Mouse (Mus musculus): ENCODE results near the gene Pawr. TPM values are rescaled to one million over a fixed set of nuclear protein-coding genes. Genes with fewer than 3 reads are reported as not detected.

Gene Pawr
- polyA plus RNA-seq, 1 experiment from 2014 or later = 25.3 TPM

DNA sequence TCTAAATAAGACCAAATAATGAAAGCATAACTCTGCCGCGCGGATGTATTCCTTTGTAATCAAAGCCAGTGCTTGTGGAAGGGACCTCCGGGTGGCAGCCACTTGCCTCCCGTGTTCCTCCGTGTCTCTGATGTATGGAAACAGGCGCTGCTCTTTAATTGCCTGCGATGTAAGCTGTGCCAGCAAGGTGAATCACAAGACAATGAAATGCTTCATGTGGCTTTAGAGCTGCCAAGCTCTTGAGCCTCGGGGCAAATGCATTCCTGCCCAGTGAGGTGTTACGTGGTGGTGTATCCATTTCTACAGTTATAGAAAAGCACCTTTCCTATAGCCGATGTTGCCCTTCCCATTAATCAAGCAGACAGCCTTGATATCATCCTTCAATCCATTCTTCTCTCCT is 24.1 kb upstream of the Pawr start:
- Histone ChIP-seq H3K4me2 (replicated peaks; ENCODE audit: low read depth, low read length) (no peak overlapping the region; the same call in 1 of the 2 replicates), H3K4me3 (ENCODE audit: low read length) (no peak overlapping the region), H3K4me1 (ENCODE audit: control insufficient read depth, insufficient read depth, low read length) (no peaks in the 10 kb centered on the region), H3K36me3 (ENCODE audit: control insufficient read depth, insufficient read depth, low read length) (no peaks in the 10 kb centered on the region), H3K27me3 (ENCODE audit: control insufficient read depth, insufficient read depth, low read length) (no peaks in the 10 kb centered on the region), H3K9me3 (ENCODE audit: control insufficient read depth, low read length) (no peaks in the 10 kb centered on the region), H3K27ac (ENCODE audit: low read depth, low read length) (no peak overlapping the region), H3K9ac (ENCODE audit: low read depth, low read length) (no peak overlapping the region)
- ATAC-seq (ENCODE audit: low FRiP score, low TSS enrichment) = peak; percentile 76; the same call in 1 of the 2 replicates
- 56% methylated on average over 11 of the region's 11 CpGs for WGBS

DNA sequence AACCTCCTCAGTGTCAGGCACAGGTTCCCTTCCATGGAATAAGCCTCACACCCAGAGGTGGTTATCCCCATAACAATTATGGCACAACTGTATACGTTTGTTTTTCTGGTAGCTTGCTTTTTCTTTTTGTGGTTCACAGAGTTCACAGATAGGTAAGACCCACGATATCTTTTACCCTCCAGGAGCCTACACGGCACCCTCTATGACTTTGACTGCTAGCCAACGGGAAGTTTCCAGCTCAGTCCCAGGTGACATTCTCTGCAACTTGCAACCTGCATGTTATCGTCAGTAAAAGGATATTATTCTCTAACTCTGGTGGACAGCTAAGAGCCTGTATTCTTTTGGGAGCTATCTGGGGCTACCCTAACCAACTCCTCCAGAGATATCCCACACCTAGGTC is 21.7 kb upstream of the Pawr start:
- no peak overlapping the region for H3K9ac ChIP-seq (ENCODE audit: low read depth, low read length)
- WGBS = 87% methylated on average over 5 of the region's 5 CpGs

DNA sequence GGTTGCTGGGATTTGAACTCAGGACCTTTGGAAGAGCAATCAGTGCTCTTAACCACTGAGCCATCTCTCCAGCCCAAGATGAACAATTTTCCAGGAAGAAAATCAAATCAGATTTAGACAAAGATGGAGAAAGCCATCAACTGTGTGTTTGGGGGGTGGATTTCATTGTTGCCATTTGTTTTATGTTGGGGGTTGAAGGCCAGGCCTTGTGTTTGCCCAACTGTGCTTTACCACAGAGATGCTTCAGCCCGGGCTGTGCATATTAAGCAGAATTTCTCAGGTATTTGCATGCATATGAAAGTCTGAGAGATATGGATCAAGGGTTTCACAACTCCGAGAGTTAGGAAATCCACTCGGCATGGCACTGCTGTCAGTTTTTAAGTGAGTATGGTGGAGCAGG is 20.5 kb upstream of the Pawr start:
- H3K36me3 ChIP-seq (ENCODE audit: control insufficient read depth, insufficient read depth, low read length) = no peaks in the 10 kb centered on the region
- no peak overlapping the region for H3K27ac ChIP-seq (ENCODE audit: low read depth, low read length)
- H3K4me2 ChIP-seq (replicated peaks; ENCODE audit: low read depth, low read length) = no peak overlapping the region
- no peaks in the 10 kb centered on the region for H3K27me3 ChIP-seq (ENCODE audit: control insufficient read depth, insufficient read depth, low read length)
- no peak overlapping the region for H3K9ac ChIP-seq (ENCODE audit: low read depth, low read length)
- 89% methylated on average over 3 of the region's 3 CpGs for WGBS
- H3K9me3 ChIP-seq (ENCODE audit: control insufficient read depth, low read length) = no peaks in the 10 kb centered on the region
- no peak overlapping the region for H3K4me3 ChIP-seq (ENCODE audit: low read length)
- ATAC-seq (ENCODE audit: low FRiP score, low TSS enrichment) = no peak
- H3K4me1 ChIP-seq (ENCODE audit: control insufficient read depth, insufficient read depth, low read length) = no peaks in the 10 kb centered on the region

More for the DNA sequence above, 21.7 kb upstream of the Pawr start:
- H3K27me3 ChIP-seq (ENCODE audit: control insufficient read depth, insufficient read depth, low read length) = no peaks in the 10 kb centered on the region
- no peak overlapping the region for H3K27ac ChIP-seq (ENCODE audit: low read depth, low read length)
- H3K4me1 ChIP-seq (ENCODE audit: control insufficient read depth, insufficient read depth, low read length) = no peaks in the 10 kb centered on the region
- ATAC-seq (ENCODE audit: low FRiP score, low TSS enrichment) = no peak
- no peaks in the 10 kb centered on the region for H3K9me3 ChIP-seq (ENCODE audit: control insufficient read depth, low read length)
- H3K4me2 ChIP-seq (replicated peaks; ENCODE audit: low read depth, low read length) = no peak overlapping the region
- no peak overlapping the region for H3K4me3 ChIP-seq (ENCODE audit: low read length)
- no peaks in the 10 kb centered on the region for H3K36me3 ChIP-seq (ENCODE audit: control insufficient read depth, insufficient read depth, low read length)

DNA sequence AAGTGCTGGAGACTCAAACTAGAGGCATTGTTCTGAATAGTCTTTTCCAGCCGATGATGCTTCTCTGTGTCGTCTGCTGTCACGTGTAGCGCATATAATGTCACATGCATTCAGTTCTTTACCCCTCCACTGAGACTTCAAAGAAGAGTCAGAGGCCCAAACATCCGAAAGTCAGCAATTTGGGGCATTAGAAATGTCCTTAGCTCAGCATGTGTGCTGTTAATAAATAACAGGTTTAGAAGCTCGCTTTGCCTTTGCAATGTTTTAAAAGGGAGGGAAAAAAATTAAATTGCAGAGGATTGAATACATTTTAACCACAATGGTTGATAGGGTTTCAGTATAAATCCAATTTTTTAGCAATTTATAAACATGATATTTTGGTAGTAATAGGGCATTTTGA is 18.1 kb upstream of the Pawr start:
- no peak overlapping the region for H3K9ac ChIP-seq (ENCODE audit: low read depth, low read length)
- WGBS = 68% methylated on average over 6 of the region's 6 CpGs
- no peak overlapping the region for H3K4me3 ChIP-seq (ENCODE audit: low read length)
- no peaks in the 10 kb centered on the region for H3K4me1 ChIP-seq (ENCODE audit: control insufficient read depth, insufficient read depth, low read length)
- no peak for ATAC-seq (ENCODE audit: low FRiP score, low TSS enrichment)
- no peaks in the 10 kb centered on the region for H3K9me3 ChIP-seq (ENCODE audit: control insufficient read depth, low read length)
- H3K36me3 ChIP-seq (ENCODE audit: control insufficient read depth, insufficient read depth, low read length) = no peaks in the 10 kb centered on the region
- no peak overlapping the region for H3K4me2 ChIP-seq (replicated peaks; ENCODE audit: low read depth, low read length)
- no peak overlapping the region for H3K27ac ChIP-seq (ENCODE audit: low read depth, low read length)
- H3K27me3 ChIP-seq (ENCODE audit: control insufficient read depth, insufficient read depth, low read length) = no peaks in the 10 kb centered on the region

DNA sequence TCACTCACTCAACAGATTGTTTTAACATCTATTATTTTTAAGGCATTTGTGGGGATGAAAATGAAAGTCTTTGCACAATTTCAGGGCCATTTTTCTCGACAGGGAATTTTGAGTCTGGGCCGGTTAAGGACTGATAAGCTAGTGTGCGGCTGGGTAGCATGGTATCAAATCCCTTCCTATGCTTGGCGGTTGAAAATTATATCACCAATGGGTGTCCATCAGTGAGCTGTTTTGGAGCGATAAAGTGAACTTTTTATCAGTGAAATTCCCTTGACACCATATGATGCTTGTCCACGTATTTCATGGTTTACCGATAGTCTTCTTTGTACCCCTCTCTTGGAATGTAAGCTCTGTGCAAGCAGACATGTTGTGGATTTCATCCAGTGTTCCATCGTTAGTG is 17.5 kb upstream of the Pawr start:
- H3K27me3 ChIP-seq (ENCODE audit: control insufficient read depth, insufficient read depth, low read length) = no peaks in the 10 kb centered on the region
- ATAC-seq (ENCODE audit: low FRiP score, low TSS enrichment) = no peak
- H3K4me2 ChIP-seq (replicated peaks; ENCODE audit: low read depth, low read length) = no peak overlapping the region
- H3K36me3 ChIP-seq (ENCODE audit: control insufficient read depth, insufficient read depth, low read length) = no peaks in the 10 kb centered on the region
- H3K4me3 ChIP-seq (ENCODE audit: low read length) = no peak overlapping the region
- no peak overlapping the region for H3K9ac ChIP-seq (ENCODE audit: low read depth, low read length)
- 91% methylated on average over 8 of the region's 8 CpGs for WGBS
- no peak overlapping the region for H3K27ac ChIP-seq (ENCODE audit: low read depth, low read length)
- H3K9me3 ChIP-seq (ENCODE audit: control insufficient read depth, low read length) = no peaks in the 10 kb centered on the region
- no peaks in the 10 kb centered on the region for H3K4me1 ChIP-seq (ENCODE audit: control insufficient read depth, insufficient read depth, low read length)

DNA sequence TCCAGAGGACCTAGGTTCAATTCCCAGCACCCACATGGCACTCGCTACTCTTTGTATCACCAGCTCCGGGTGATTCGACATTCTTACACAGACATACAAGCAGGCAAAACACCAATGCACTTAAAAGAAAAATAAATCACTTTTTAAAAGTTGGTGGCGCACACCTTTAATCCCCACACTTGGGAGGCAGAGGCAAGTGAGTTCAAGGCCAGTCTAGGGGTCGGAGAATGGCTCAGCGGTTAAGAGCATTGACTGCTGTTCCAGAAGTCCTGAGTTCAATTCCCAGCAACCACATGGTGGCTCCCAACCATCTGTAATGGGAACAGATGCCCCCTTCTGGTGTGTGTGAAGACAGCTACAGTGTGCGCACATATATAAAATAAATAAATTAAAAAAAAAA is 16.7 kb upstream of the Pawr start:
- Histone ChIP-seq H3K9ac (ENCODE audit: low read depth, low read length) (no peak overlapping the region), H3K9me3 (ENCODE audit: control insufficient read depth, low read length) (no peaks in the 10 kb centered on the region), H3K4me3 (ENCODE audit: low read length) (no peak overlapping the region), H3K4me1 (ENCODE audit: control insufficient read depth, insufficient read depth, low read length) (no peaks in the 10 kb centered on the region), H3K27ac (ENCODE audit: low read depth, low read length) (no peak overlapping the region), H3K36me3 (ENCODE audit: control insufficient read depth, insufficient read depth, low read length) (no peaks in the 10 kb centered on the region), H3K4me2 (replicated peaks; ENCODE audit: low read depth, low read length) (no peak overlapping the region), H3K27me3 (ENCODE audit: control insufficient read depth, insufficient read depth, low read length) (no peaks in the 10 kb centered on the region)
- WGBS = 96% methylated on average over 7 of the region's 7 CpGs
- ATAC-seq (ENCODE audit: low FRiP score, low TSS enrichment) = no peak

DNA sequence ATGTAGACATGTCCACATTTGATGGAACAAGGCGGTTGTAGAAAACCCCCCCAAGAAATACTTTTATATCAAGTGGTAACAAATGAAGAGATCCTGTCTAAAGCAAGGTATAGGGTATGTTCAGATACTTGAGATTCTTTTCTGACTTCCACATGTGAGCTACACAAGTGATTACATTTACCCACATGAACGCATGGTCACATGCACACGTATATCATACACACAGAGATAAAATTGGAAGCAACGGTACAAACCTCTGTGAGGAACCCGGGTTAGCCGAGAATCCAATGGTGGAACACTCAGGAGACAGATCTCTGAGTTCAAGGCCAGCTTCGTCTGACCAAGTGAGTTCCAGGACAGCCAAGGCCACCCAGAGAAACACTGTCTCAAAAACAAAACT is 3.6 kb upstream of the Pawr start:
- ATAC-seq (ENCODE audit: low FRiP score, low TSS enrichment) = no peak
- Histone ChIP-seq H3K9me3 (ENCODE audit: control insufficient read depth, low read length) (no peaks in the 10 kb centered on the region), H3K36me3 (ENCODE audit: control insufficient read depth, insufficient read depth, low read length) (no peaks in the 10 kb centered on the region), H3K27ac (ENCODE audit: low read depth, low read length) (no peak overlapping the region), H3K4me1 (ENCODE audit: control insufficient read depth, insufficient read depth, low read length) (0 out of 2 replicates have a peak, but pooled peaks cover 2% of the 10 kb centered on the region), H3K4me2 (replicated peaks; ENCODE audit: low read depth, low read length) (no peak overlapping the region), H3K9ac (ENCODE audit: low read depth, low read length) (no peak overlapping the region), H3K27me3 (ENCODE audit: control insufficient read depth, insufficient read depth, low read length) (no peaks in the 10 kb centered on the region), H3K4me3 (ENCODE audit: low read length) (no peak overlapping the region)
- WGBS = 85% methylated on average over 7 of the region's 7 CpGs

DNA sequence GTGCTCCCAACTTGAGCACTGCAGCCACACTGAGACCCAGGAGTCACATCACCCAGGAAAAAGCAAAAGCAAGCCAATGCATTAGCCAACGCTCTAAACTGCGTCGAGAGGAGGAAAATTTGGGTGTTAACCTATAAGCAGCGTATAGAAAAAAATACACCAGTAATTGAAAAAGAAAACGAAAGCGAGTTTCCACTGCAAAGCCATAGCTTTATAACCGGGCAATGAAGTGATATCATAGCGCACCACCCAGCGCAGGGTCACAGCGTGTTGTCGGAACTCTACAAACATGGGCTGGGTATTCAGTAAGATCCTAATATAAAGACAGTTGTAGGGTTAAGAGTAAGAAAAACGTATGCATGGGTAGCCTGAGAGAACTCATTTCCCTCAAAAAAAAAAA is 2.9 kb upstream of the Pawr start:
- Histone ChIP-seq H3K9ac (ENCODE audit: low read depth, low read length) (no peak overlapping the region), H3K27ac (ENCODE audit: low read depth, low read length) (no peak overlapping the region), H3K27me3 (ENCODE audit: control insufficient read depth, insufficient read depth, low read length) (no peaks in the 10 kb centered on the region), H3K4me2 (replicated peaks; ENCODE audit: low read depth, low read length) (no peak overlapping the region), H3K4me3 (ENCODE audit: low read length) (no peak overlapping the region), H3K36me3 (ENCODE audit: control insufficient read depth, insufficient read depth, low read length) (no peaks in the 10 kb centered on the region), H3K4me1 (ENCODE audit: control insufficient read depth, insufficient read depth, low read length) (0 out of 2 replicates have a peak, but pooled peaks cover 2% of the 10 kb centered on the region), H3K9me3 (ENCODE audit: control insufficient read depth, low read length) (no peaks in the 10 kb centered on the region)
- ATAC-seq (ENCODE audit: low FRiP score, low TSS enrichment) = no peak
- WGBS = 90% methylated on average over 12 of the region's 12 CpGs

DNA sequence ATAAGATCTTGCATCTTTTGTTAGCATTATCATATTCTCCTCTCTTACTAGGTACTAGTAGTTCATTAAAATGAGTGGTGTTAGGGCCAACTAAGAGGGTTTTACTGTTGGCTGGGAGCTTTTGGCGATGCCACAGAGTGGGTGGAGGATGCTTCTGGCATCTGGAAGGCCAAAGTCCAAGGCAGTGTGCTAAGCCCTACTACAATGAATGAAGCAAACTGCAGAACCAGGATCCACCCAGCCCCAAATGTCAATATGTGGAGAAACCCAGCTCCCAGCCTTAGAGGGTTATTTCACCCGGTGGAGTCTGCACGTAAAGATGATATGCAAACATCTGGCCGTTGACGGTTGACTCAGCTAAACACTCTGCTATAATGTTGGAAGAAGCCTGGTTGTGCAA is 2.1 kb upstream of the Pawr start:
- no peaks in the 10 kb centered on the region for H3K36me3 ChIP-seq (ENCODE audit: control insufficient read depth, insufficient read depth, low read length)
- no peak overlapping the region for H3K4me2 ChIP-seq (replicated peaks; ENCODE audit: low read depth, low read length)
- H3K27me3 ChIP-seq (ENCODE audit: control insufficient read depth, insufficient read depth, low read length) = no peaks in the 10 kb centered on the region
- ATAC-seq (ENCODE audit: low FRiP score, low TSS enrichment) = no peak
- no peaks in the 10 kb centered on the region for H3K9me3 ChIP-seq (ENCODE audit: control insufficient read depth, low read length)
- H3K9ac ChIP-seq (ENCODE audit: low read depth, low read length) = no peak overlapping the region
- 77% methylated on average over 5 of the region's 5 CpGs for WGBS
- H3K27ac ChIP-seq (ENCODE audit: low read depth, low read length) = no peak overlapping the region
- H3K4me1 ChIP-seq (ENCODE audit: control insufficient read depth, insufficient read depth, low read length) = 0 out of 2 replicates have a peak, but pooled peaks cover 2% of the 10 kb centered on the region
- H3K4me3 ChIP-seq (ENCODE audit: low read length) = no peak overlapping the region

All from kidney, embryonic 14.5 days (tissue).